Mouse (Mus musculus): ENCODE measurements around the gene Col18a1.

DNA sequence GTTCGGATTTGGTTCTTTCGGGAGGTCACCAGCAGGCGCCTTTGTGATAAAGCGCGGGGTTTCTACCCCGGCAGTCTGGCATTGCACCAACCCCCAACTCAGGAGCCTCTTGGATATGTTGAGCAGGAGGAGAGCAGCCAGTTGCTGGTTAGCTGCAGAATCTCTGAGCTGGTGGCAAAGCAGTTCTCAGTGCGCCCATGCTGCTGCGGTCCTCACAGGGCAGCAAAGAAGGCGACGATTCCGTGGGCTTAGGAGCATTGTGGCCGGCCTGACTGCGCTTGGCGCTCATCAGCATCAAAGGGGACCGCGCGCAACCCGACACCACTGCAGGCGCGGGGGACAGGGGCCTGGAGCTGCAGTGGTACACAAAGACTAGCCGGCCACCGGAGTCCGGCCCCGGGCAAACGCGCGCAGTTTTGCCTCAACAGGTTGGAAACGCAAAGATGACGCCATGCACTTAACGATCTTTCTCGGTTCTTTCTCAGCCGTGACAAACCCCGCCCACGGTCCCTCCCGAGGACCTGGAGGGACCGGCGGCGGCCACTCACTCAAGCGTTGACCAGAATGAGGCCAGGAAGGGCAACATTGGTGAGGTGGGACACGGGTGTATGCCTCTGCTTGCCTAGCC lies 916 bp downstream of the Col18a1 start:
- no peak for TF ChIP-seq CTCF (conservative IDR thresholded peaks at IDR 0.05; ENCODE audit: insufficient read depth, insufficient read length, low read depth, low read length)
- TF ChIP-seq POLR2A (IDR thresholded peaks at IDR 0.05; ENCODE audit: low read depth, low read length), result no peak
